Mouse (Mus musculus) heart, postnatal 0 days (tissue): ENCODE measurements around the gene Wnk3. TPM values are rescaled to one million over a fixed set of nuclear protein-coding genes. Genes with fewer than 3 reads are reported as not detected.

Experiments used
- ATAC-seq: fragments of 200-750 bp; cut with Nextera tagmentation; 2 replicates; pipeline ENCODE4 v1.8.0; 2017; ENCODE audit warnings: low read depth, moderate number of reproducible peaks, moderate library complexity; ENCODE audit not compliant: insufficient read depth
- DNase-seq: peaks from one replicate; pipeline ENCODE4 v3.0.0-alpha.2; 2016; ENCODE audit warnings: low spot score
- H3K27ac ChIP-seq: fragments of 300-500 bp; sonication (generic); 2 replicates; pipeline ENCODE4 v1.5.1; 2014; ENCODE audit warnings: low read depth, mild to moderate bottlenecking
- H3K27me3 ChIP-seq: fragments of 300-500 bp; sonication (generic); 2 replicates; pipeline ENCODE4 v1.6.1; 2014; ENCODE audit warnings: low read length, mixed read lengths; ENCODE audit not compliant: control insufficient read depth, insufficient read depth
- H3K36me3 ChIP-seq: fragments of 300-500 bp; sonication (generic); replicated peaks from 2 replicates; pipeline ENCODE4 v1.6.1; 2014; ENCODE audit warnings: low read length, mixed read lengths; ENCODE audit not compliant: control insufficient read depth, insufficient read depth
- H3K4me1 ChIP-seq: fragments of 300-500 bp; sonication (generic); 2 replicates; pipeline ENCODE4 v1.6.1; 2014; ENCODE audit warnings: antibody characterized with exemption; ENCODE audit not compliant: control insufficient read depth, insufficient read depth
- H3K4me2 ChIP-seq: fragments of 300-500 bp; sonication (generic); 2 replicates; pipeline ENCODE4 v1.6.1; 2014; ENCODE audit warnings: low read depth, mild to moderate bottlenecking, low read length, moderate library complexity
- H3K4me3 ChIP-seq: fragments of 300-500 bp; sonication (generic); 2 replicates; pipeline ENCODE4 v1.5.1; 2014; ENCODE audit warnings: low read depth, low read length
- H3K9ac ChIP-seq: fragments of 300-500 bp; sonication (generic); replicated peaks from 2 replicates; pipeline ENCODE4 v1.6.1; 2014; ENCODE audit warnings: low read depth, low read length, mixed read lengths
- H3K9me3 ChIP-seq: fragments of 300-500 bp; sonication (generic); replicated peaks from 2 replicates; pipeline ENCODE4 v1.6.1; 2016; ENCODE audit warnings: low read length; ENCODE audit not compliant: control insufficient read depth
- CTCF ChIP-seq: IDR thresholded peaks from 2 replicates; pipeline ENCODE4 v1.5.1; 2016; ENCODE audit warnings: antibody characterized with exemption, control low read depth, low read depth
- EP300 ChIP-seq: IDR thresholded peaks from 2 replicates; pipeline ENCODE4 v1.6.1; 2016; ENCODE audit warnings: antibody characterized with exemption, low read depth
- WGBS: fragments of 180-500 bp; shearing (Covaris S2); extraction: QIAGEN DNeasy Blood & Tissue Kit; methylation state at CpG from one replicate; pipeline ENCODE4 v1.1.7; 2014; 5-methylcytosine and 5-hydroxymethylcytosine counted together
- polyA plus RNA-seq: library from polyadenylated mRNA; unstranded; fragments of >200 nt; fragmentation: Nextera tagmentation; extraction: Ambion mirVana; gene quantifications from 2 replicates; pipeline ENCODE4 v1.2.1, GENCODE M21; 2015
- total RNA-seq: library from RNA; depleted of rRNA; stranded (reverse); fragments of >200 nt; gene quantifications from 2 replicates; pipeline ENCODE4 v1.2.3, GENCODE M21; 2014; ENCODE audit warnings: low replicate concordance; rRNA removed

The Wnk3 gene
- total and polyA plus RNA-seq, 2 experiments from 2014 or later: 0.37 to 3.1 TPM

DNA sequence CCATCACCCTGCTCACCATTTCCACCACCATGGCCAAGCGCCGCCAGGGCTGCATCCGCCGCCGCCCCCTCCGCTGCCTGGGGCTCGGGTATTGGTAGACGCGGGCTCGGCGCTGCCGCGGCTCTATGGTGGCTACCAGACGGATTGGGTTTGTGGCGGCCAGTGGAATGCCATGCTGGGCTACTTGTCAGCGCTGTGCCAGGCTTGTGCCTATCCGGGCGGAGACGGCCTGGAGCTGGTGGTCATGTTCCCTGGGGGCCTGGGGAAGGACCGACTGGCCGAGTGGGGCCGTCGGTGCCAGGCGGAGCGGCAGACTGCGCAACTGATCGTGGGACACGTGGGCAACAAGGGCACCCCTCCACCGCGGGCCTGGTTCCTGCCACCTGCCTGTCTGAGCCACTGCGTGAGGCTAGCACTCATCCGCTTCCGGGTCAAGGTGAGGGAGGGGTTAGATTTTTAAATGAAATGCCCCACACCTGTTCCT, 146.7 kb downstream of the Wnk3 start:
- no peak for TF ChIP-seq EP300
- no peak for TF ChIP-seq CTCF
- DNase-seq (no peak), ATAC-seq (peak; percentile 37)
- H3K9me3 ChIP-seq: no peaks in the 10 kb centered on the region
- H3K4me1 ChIP-seq: peaks cover 7% of the 10 kb centered on the region
- H3K4me2 ChIP-seq: peak overlapping the region; percentile 82
- peak overlapping the region; percentile 75 for H3K4me3 ChIP-seq
- peak overlapping the region; percentile 87 for H3K27ac ChIP-seq
- H3K27me3 ChIP-seq: no peaks in the 10 kb centered on the region
- no peaks in the 10 kb centered on the region for H3K36me3 ChIP-seq
- WGBS: 19% methylated on average over 33 of the region's 33 CpGs
- peak overlapping the region; percentile 72 for H3K9ac ChIP-seq

DNA sequence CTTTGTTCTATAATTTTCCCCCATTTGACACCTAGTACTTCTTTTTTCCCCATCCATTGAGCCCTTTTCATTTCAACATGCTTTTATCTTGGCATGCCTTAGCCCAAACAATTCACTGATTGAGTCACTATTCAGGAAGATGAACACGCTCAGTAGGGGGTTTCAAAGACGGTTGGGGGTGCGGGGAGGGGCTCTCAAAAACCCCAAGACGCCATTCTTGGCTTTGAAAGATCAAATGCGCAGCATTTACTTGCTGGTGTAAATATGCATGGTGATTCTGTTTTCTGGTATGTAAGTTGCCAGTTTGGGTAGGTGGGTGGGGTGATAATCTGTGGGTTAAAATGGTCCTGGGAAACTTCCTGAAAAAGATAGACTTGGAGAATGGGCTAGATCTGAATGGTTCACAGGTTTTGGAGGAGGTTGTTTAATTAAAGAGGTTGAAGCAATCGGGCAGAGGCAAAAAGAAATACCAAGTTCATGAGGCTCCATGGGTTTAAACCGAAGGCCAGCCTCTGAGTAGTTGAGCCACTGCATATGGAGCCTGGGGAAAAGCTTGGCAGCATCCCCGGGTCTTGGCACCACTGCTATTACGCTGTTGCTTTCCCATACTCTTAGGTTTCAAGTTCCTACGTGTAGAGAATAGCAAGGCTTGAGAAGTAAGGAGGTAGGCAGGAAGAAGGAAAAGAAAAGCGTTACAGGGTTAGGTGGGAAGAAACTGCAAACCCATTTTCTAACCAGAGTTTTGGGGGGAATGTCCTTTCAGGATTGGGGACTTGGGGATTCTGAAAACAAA, 147.7 kb downstream of the Wnk3 start:
- Histone ChIP-seq H3K9me3 (no peaks in the 10 kb centered on the region), H3K4me3 (peak overlapping the region; percentile 75; the same call in 1 of the 2 replicates), H3K4me2 (peak overlapping the region; percentile 82), H3K9ac (no peak overlapping the region), H3K27ac (no peak overlapping the region), H3K4me1 (peaks cover 7% of the 10 kb centered on the region), H3K36me3 (no peaks in the 10 kb centered on the region), H3K27me3 (no peaks in the 10 kb centered on the region)
- DNase-seq: no peak
- TF ChIP-seq CTCF (no peak), EP300 (no peak)
- ATAC-seq: no peak
- 30% methylated on average over 11 of the region's 11 CpGs for WGBS

DNA sequence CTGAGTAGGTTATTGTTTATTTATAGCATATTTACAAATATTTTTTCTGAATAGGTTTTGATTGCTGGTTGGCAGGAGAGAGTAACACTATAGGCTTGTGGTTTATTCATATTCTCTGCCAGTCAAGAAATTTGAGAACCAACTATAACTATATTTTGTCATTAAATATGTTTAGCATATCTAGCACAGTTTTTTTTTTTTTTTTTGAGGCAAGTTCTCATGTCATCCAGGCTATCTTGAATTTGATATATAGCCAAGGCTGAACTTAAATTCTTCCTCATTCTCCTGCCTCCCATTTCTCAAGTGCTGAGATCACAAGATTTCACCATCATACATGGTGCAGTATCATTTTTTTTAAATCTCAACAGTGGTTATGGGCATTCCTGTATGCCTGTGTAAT, 149.4 kb downstream of the Wnk3 start:
- Histone ChIP-seq H3K9me3 (no peaks in the 10 kb centered on the region), H3K4me3 (no peak overlapping the region), H3K27me3 (no peaks in the 10 kb centered on the region), H3K9ac (no peak overlapping the region), H3K27ac (no peak overlapping the region), H3K4me2 (no peak overlapping the region), H3K4me1 (peaks cover 7% of the 10 kb centered on the region), H3K36me3 (no peaks in the 10 kb centered on the region)
- ATAC-seq: no peak
- no peak for DNase-seq
- TF ChIP-seq EP300 (no peak), CTCF (no peak)

DNA sequence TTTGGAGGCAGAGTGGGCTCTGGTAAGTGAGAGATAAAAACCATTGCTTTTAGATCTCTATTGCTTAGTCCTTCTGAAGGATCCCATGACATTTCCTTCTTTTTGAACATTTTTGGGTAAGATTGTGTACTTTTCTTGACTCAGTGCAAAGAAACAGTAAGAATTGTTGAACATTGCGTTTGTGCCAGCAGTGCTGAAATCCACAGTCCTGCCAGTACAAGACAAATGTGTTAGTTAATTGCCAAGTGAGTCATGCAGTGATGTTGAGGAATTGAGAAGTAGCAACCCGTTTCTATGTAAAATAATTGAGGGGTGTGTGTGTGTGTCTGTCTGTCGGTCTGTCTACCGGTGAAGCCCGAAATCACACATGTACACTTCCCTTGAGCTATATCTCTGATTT, 151.4 kb downstream of the Wnk3 start:
- 81% methylated on average over 5 of the region's 5 CpGs for WGBS
- Histone ChIP-seq H3K9me3 (no peaks in the 10 kb centered on the region), H3K4me3 (no peak overlapping the region), H3K4me2 (no peak overlapping the region), H3K27me3 (no peaks in the 10 kb centered on the region), H3K27ac (no peak overlapping the region), H3K9ac (no peak overlapping the region), H3K4me1 (peaks cover 7% of the 10 kb centered on the region), H3K36me3 (no peaks in the 10 kb centered on the region)
- no peak for DNase-seq
- TF ChIP-seq EP300: no peak
- TF ChIP-seq CTCF: no peak
- no peak for ATAC-seq

Other genes with a start within 250 kb of the Wnk3 start
- gene Gnl3l, start 180.8 kb upstream of the Wnk3 start, total RNA-seq: 27.0 and 33.4 TPM in 2 replicates
- 15.2 and 15.4 TPM in 2 replicates for gene Gnl3l, start 180.8 kb upstream of the Wnk3 start, polyA plus RNA-seq
- gene Fgd1, start 151.9 kb upstream of the Wnk3 start, total RNA-seq: 11.4 and 17.4 TPM in 2 replicates
- gene Fgd1, start 151.9 kb upstream of the Wnk3 start, polyA plus RNA-seq: 4.8 and 5.1 TPM in 2 replicates
- 6.2 and 8.9 TPM in 2 replicates for gene Tsr2, start 101.5 kb upstream of the Wnk3 start, total RNA-seq
- 9.0 and 10.4 TPM in 2 replicates for gene Tsr2, start 101.5 kb upstream of the Wnk3 start, polyA plus RNA-seq
- 5.6 and 9.6 TPM in 2 replicates for gene Fam120c, start 146.1 kb downstream of the Wnk3 start, total RNA-seq
- 2.4 and 2.9 TPM in 2 replicates for gene Fam120c, start 146.1 kb downstream of the Wnk3 start, polyA plus RNA-seq